Mouse (Mus musculus) stomach, postnatal 0 days (tissue): ENCODE measurements around the gene Noa1. TPM values are rescaled to one million over a fixed set of nuclear protein-coding genes. Genes with fewer than 3 reads are reported as not detected.
A peak's percentile ranks its signal among the peaks of the same experiment; 100 is the strongest.

Experiments
- ATAC-seq: fragments of 200-750 bp; cut with Nextera tagmentation; 2 replicates; pipeline ENCODE4 v1.8.0; 2017; ENCODE audit not compliant: low FRiP score, low TSS enrichment
- DNase-seq: peaks from one replicate; pipeline ENCODE4 v3.0.0-alpha.2; 2016; ENCODE audit warnings: low spot score
- H3K27ac ChIP-seq: fragments of 300-500 bp; sonication (generic); replicated peaks from 2 replicates; pipeline ENCODE4 v1.5.1; 2014; ENCODE audit warnings: mild to moderate bottlenecking, control low read depth
- H3K27me3 ChIP-seq: fragments of 300-500 bp; sonication (generic); 2 replicates; pipeline ENCODE4 v1.6.1; 2014; ENCODE audit warnings: low read length; ENCODE audit not compliant: control insufficient read depth, insufficient read depth
- H3K36me3 ChIP-seq: fragments of 300-500 bp; sonication (generic); 2 replicates; pipeline ENCODE4 v1.6.1; 2014; ENCODE audit warnings: low read length, mixed read lengths; ENCODE audit not compliant: control insufficient read depth, insufficient read depth
- H3K4me1 ChIP-seq: fragments of 300-500 bp; sonication (generic); replicated peaks from 2 replicates; pipeline ENCODE4 v1.6.1; 2014; ENCODE audit warnings: antibody characterized with exemption; ENCODE audit not compliant: control insufficient read depth, insufficient read depth
- H3K4me2 ChIP-seq: fragments of 300-500 bp; sonication (generic); replicated peaks from 2 replicates; pipeline ENCODE4 v1.6.1; 2014; ENCODE audit warnings: low read depth, mild to moderate bottlenecking, control low read depth, moderate library complexity
- H3K4me3 ChIP-seq: fragments of 300-500 bp; sonication (generic); 2 replicates; pipeline ENCODE4 v1.5.1; 2014; ENCODE audit warnings: low read depth, low read length, control low read depth
- H3K9ac ChIP-seq: fragments of 300-500 bp; sonication (generic); 2 replicates; pipeline ENCODE4 v1.6.1; 2014; ENCODE audit warnings: mild to moderate bottlenecking, low read length, control low read depth, mixed read lengths
- H3K9me3 ChIP-seq: fragments of 300-500 bp; sonication (generic); 2 replicates; pipeline ENCODE4 v1.6.1; 2016; ENCODE audit warnings: low read length; ENCODE audit not compliant: control insufficient read depth
- CTCF ChIP-seq: IDR thresholded peaks from 2 replicates; pipeline ENCODE4 v1.5.1; 2016; ENCODE audit warnings: antibody characterized with exemption, low read depth, mild to moderate bottlenecking, moderate library complexity
- EP300 ChIP-seq: optimal IDR thresholded peaks from 2 replicates; pipeline ENCODE3; 2016; ENCODE audit warnings: antibody characterized with exemption
- WGBS: fragments of 180-500 bp; shearing (Covaris S2); extraction: QIAGEN DNeasy Blood & Tissue Kit; methylation state at CpG from one replicate; pipeline ENCODE4 v1.1.7; 2014; 5-methylcytosine and 5-hydroxymethylcytosine counted together
- polyA plus RNA-seq: library from polyadenylated mRNA; unstranded; fragments of >200 nt; fragmentation: Nextera tagmentation; extraction: Ambion mirVana; gene quantifications from 2 replicates; pipeline ENCODE4 v1.2.1, GENCODE M21; 2015

Noa1 gene
- polyA plus RNA-seq, 1 experiment from 2014 or later: 16.3 TPM

- no peaks in the 10 kb centered on the region for H3K9me3 ChIP-seq
- peak overlapping the region; percentile 75 for H3K4me2 ChIP-seq
- no peak for TF ChIP-seq CTCF
- no peak for TF ChIP-seq EP300
- peak overlapping the region; percentile 95 for H3K4me3 ChIP-seq
- WGBS: under 1% methylated on average over 27 of the region's 53 CpGs
- peak; percentile 84 for DNase-seq
- no peaks in the 10 kb centered on the region for H3K27me3 ChIP-seq
- peaks cover 3% of the 10 kb centered on the region; the same call in 1 of the 2 replicates for H3K36me3 ChIP-seq
- H3K27ac ChIP-seq: peak overlapping the region; percentile 97
- H3K4me1 ChIP-seq: no peaks in the 10 kb centered on the region
- ATAC-seq: peak; percentile 90
- H3K9ac ChIP-seq: peak overlapping the region; percentile 90
These were observed 44.2 kb downstream of the Noa1 start for GRCm38 (mm10) chr5:77265671-77266065.

- peak within 1 kb of the TSS; percentile 97 for H3K27ac ChIP-seq
- ATAC-seq (peak; percentile 86), DNase-seq (peak; percentile 88)
- WGBS: 0% methylated on average over 25 of the region's 78 CpGs
- H3K36me3 ChIP-seq: peaks cover 3% of the 10 kb centered on the region; the same call in 1 of the 2 replicates
- no peaks in the 10 kb centered on the region for H3K27me3 ChIP-seq
- H3K4me2 ChIP-seq: peak within 1 kb of the TSS; percentile 75
- H3K9me3 ChIP-seq: no peaks in the 10 kb centered on the region
- H3K9ac ChIP-seq: peak within 1 kb of the TSS; percentile 90
- H3K4me3 ChIP-seq: peak within 1 kb of the TSS; percentile 95
- H3K4me1 ChIP-seq: no peaks in the 10 kb centered on the region
- TF ChIP-seq EP300 (no peak), CTCF (no peak)
These were observed 44.7 kb downstream of the Noa1 start, which contains the start of gene Rest for GRCm38 (mm10) chr5:77265081-77265670. Rest (plus strand) TSS chr5:77265491.

- TF ChIP-seq CTCF (no peak), EP300 (no peak)
- ATAC-seq: no peak
- no peaks in the 10 kb centered on the region for H3K9me3 ChIP-seq
- no peaks in the 10 kb centered on the region for H3K4me1 ChIP-seq
- 88% methylated on average over 5 of the region's 5 CpGs for WGBS
- H3K36me3 ChIP-seq: no peaks in the 10 kb centered on the region
- no peak overlapping the region for H3K4me3 ChIP-seq
- DNase-seq: no peak
- H3K9ac ChIP-seq: no peak overlapping the region
- no peak overlapping the region for H3K4me2 ChIP-seq
- H3K27ac ChIP-seq: no peak overlapping the region
- no peaks in the 10 kb centered on the region for H3K27me3 ChIP-seq
These were observed 47.8 kb downstream of the Noa1 start for GRCm38 (mm10) chr5:77262105-77262504.

GRCm38 (mm10) chr5:77261137-77261536, 48.7 kb downstream of the Noa1 start:
- H3K27ac ChIP-seq: no peak overlapping the region
- no peaks in the 10 kb centered on the region for H3K9me3 ChIP-seq
- no peaks in the 10 kb centered on the region for H3K4me1 ChIP-seq
- H3K36me3 ChIP-seq: no peaks in the 10 kb centered on the region
- ATAC-seq: no peak
- TF ChIP-seq EP300 (no peak), CTCF (no peak)
- no peak overlapping the region for H3K9ac ChIP-seq
- no peak for DNase-seq
- no peak overlapping the region for H3K4me2 ChIP-seq
- no peaks in the 10 kb centered on the region for H3K27me3 ChIP-seq
- 80% methylated on average over 4 of the region's 4 CpGs for WGBS
- H3K4me3 ChIP-seq: no peak overlapping the region

- no peaks in the 10 kb centered on the region for H3K36me3 ChIP-seq
- H3K9ac ChIP-seq: no peak overlapping the region
- no peaks in the 10 kb centered on the region for H3K4me1 ChIP-seq
- H3K9me3 ChIP-seq: no peaks in the 10 kb centered on the region
- TF ChIP-seq EP300 (no peak), CTCF (no peak)
- H3K27me3 ChIP-seq: no peaks in the 10 kb centered on the region
- ATAC-seq (no peak), DNase-seq (no peak)
- no peak overlapping the region for H3K4me3 ChIP-seq
- 53% methylated on average over 6 of the region's 6 CpGs for whole genome bisulfite sequencing
- no peak overlapping the region for H3K4me2 ChIP-seq
- no peak overlapping the region for H3K27ac ChIP-seq
These were observed 49.7 kb downstream of the Noa1 start for GRCm38 (mm10) chr5:77260141-77260540.

- H3K9me3 ChIP-seq: no peaks in the 10 kb centered on the region
- H3K4me3 ChIP-seq: no peak overlapping the region
- no peak for DNase-seq
- no peaks in the 10 kb centered on the region for H3K27me3 ChIP-seq
- no peaks in the 10 kb centered on the region for H3K4me1 ChIP-seq
- no peak for ATAC-seq
- no peaks in the 10 kb centered on the region for H3K36me3 ChIP-seq
- H3K9ac ChIP-seq: no peak overlapping the region
- TF ChIP-seq CTCF: no peak
- no peak for TF ChIP-seq EP300
- H3K4me2 ChIP-seq: no peak overlapping the region
- H3K27ac ChIP-seq: no peak overlapping the region
These were observed 50.6 kb downstream of the Noa1 start for GRCm38 (mm10) chr5:77259315-77259714.
